Mouse (Mus musculus): ENCODE results near the gene Wnt6.

DNA sequence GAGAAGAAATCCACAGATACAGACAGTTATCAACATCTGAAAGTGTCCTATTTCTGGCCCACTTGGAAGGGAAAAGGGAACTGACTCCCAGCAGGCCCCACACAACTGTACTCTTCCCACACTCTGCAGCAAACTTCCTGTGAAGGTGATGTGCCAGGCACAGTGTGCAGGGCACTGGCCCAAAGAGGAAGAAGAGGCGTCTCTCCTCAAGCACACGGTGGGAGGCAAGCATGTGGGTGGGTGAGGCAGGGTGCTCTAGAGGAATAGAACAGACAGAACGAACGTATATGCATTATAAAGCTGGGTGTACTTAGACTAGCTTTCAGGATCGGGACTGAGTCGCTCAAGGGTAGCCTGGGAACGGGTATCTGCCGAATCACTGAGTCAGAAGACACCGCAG is 58.4 kb downstream of the Wnt6 start:
- TF ChIP-seq CTCF (IDR thresholded peaks at IDR 0.05; ENCODE audit: control insufficient read depth, insufficient read depth, low read length), result no peak
- TF ChIP-seq POLR2A (IDR thresholded peaks at IDR 0.05; ENCODE audit: borderline replicate concordance, control insufficient read depth, low read depth, low read length), result no peak

Measured in bone marrow, adult 2 months (tissue).